Mouse (Mus musculus): ENCODE measurements around the gene Morn2.

DNA sequence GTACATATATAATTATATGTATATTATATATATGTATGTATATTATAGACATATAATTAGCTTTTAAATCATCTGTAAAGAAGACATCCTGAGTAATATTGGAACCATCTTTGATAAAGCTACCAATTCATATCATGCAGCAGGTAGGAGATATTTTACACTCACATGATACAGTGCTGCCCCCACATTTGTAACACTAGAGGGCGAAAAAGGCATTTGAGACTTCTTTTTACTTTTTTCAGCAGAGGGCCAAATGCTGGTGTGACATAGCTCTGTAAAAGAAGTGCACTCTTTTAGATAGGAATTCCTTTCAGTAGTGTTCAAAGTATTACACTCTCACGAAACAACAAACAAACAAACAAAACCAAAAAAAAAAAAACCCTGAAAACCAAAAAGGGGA is 1.1 kb downstream of the Morn2 start:
- TF ChIP-seq CTCF (IDR thresholded peaks at IDR 0.05; ENCODE audit: low read depth) (peak; percentile 83), EP300 (IDR thresholded peaks at IDR 0.05; ENCODE audit: low read depth) (no peak)
